Mouse (Mus musculus): ENCODE measurements at regions not wholly inside any gene's neighbourhood (a gene's known extent, or its start where the extent isn't known, plus 50 kb on each side); places are given as distances from the start of the nearest gene placed in this dataset.

GRCm38 (mm10) chr9:46736232-46736631 lies 262.3 kb upstream of the Gm4791 start:
- Histone ChIP-seq H3K4me3 (ENCODE audit: low read depth, low read length) (no peak overlapping the region), H3K9ac (ENCODE audit: low read depth, low read length) (no peak overlapping the region), H3K4me2 (ENCODE audit: low read depth, low read length) (no peak overlapping the region), H3K27ac (ENCODE audit: low read length) (no peak overlapping the region), H3K9me3 (replicated peaks; ENCODE audit: control insufficient read depth, low read length) (no peaks in the 10 kb centered on the region), H3K27me3 (ENCODE audit: control insufficient read depth, insufficient read depth, low read depth, low read length) (no peaks in the 10 kb centered on the region), H3K36me3 (ENCODE audit: control insufficient read depth, insufficient read depth) (no peaks in the 10 kb centered on the region), H3K4me1 (ENCODE audit: control insufficient read depth, low read depth, low read length) (no peaks in the 10 kb centered on the region)
- ATAC-seq (ENCODE audit: low read depth): no peak

GRCm38 (mm10) chr9:46735664-46736067 lies 262.9 kb upstream of the Gm4791 start:
- no peaks in the 10 kb centered on the region for H3K36me3 ChIP-seq (ENCODE audit: control insufficient read depth, insufficient read depth)
- WGBS (ENCODE audit: insufficient replicate concordance): 2% methylated on average over 4 of the region's 4 CpGs
- no peaks in the 10 kb centered on the region for H3K27me3 ChIP-seq (ENCODE audit: control insufficient read depth, insufficient read depth, low read depth, low read length)
- no peak for ATAC-seq (ENCODE audit: low read depth)
- no peak overlapping the region for H3K4me2 ChIP-seq (ENCODE audit: low read depth, low read length)
- H3K4me3 ChIP-seq (ENCODE audit: low read depth, low read length): no peak overlapping the region
- no peak overlapping the region for H3K9ac ChIP-seq (ENCODE audit: low read depth, low read length)
- H3K4me1 ChIP-seq (ENCODE audit: control insufficient read depth, low read depth, low read length): no peaks in the 10 kb centered on the region
- no peak overlapping the region for H3K27ac ChIP-seq (ENCODE audit: low read length)
- H3K9me3 ChIP-seq (replicated peaks; ENCODE audit: control insufficient read depth, low read length): no peaks in the 10 kb centered on the region

GRCm38 (mm10) chr9:46728465-46728864 lies 270.1 kb upstream of the Gm4791 start:
- no peak overlapping the region for H3K4me2 ChIP-seq (ENCODE audit: low read depth, low read length)
- H3K4me3 ChIP-seq (ENCODE audit: low read depth, low read length): no peak overlapping the region
- ATAC-seq (ENCODE audit: low read depth): no peak
- H3K9me3 ChIP-seq (replicated peaks; ENCODE audit: control insufficient read depth, low read length): no peaks in the 10 kb centered on the region
- no peaks in the 10 kb centered on the region for H3K36me3 ChIP-seq (ENCODE audit: control insufficient read depth, insufficient read depth)
- WGBS (ENCODE audit: insufficient replicate concordance): 54% methylated on average over 5 of the region's 5 CpGs
- H3K9ac ChIP-seq (ENCODE audit: low read depth, low read length): no peak overlapping the region
- H3K4me1 ChIP-seq (ENCODE audit: control insufficient read depth, low read depth, low read length): no peaks in the 10 kb centered on the region
- no peak overlapping the region for H3K27ac ChIP-seq (ENCODE audit: low read length)
- H3K27me3 ChIP-seq (ENCODE audit: control insufficient read depth, insufficient read depth, low read depth, low read length): no peaks in the 10 kb centered on the region

DNA sequence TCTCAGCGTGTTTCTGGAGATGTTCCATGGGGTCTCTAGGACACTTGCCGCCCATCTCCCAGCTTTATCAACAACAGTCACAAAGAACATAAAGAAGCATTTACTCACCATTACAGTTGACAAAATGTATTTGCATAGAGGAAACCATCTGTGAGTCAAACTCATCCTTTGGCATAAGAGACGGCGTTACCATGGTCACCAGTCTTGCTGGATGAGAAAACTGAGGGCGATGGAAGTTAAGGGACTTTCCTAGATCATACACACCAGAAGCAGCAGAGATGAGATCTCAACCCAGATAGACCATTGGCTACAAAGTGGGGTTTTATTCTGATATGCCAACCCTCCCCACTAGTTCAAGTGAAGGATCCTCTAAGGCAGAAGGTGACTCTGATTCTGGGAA lies 274.3 kb upstream of the Gm4791 start:
- Histone ChIP-seq H3K4me2 (ENCODE audit: low read depth, low read length) (no peak overlapping the region), H3K4me3 (ENCODE audit: low read depth, low read length) (no peak overlapping the region), H3K27me3 (ENCODE audit: control insufficient read depth, insufficient read depth, low read depth, low read length) (no peaks in the 10 kb centered on the region), H3K9me3 (replicated peaks; ENCODE audit: control insufficient read depth, low read length) (no peaks in the 10 kb centered on the region), H3K4me1 (ENCODE audit: control insufficient read depth, low read depth, low read length) (no peaks in the 10 kb centered on the region), H3K27ac (ENCODE audit: low read length) (no peak overlapping the region), H3K9ac (ENCODE audit: low read depth, low read length) (no peak overlapping the region), H3K36me3 (ENCODE audit: control insufficient read depth, insufficient read depth) (no peaks in the 10 kb centered on the region)
- 78% methylated on average over 5 of the region's 5 CpGs for WGBS (ENCODE audit: insufficient replicate concordance)
- no peak for ATAC-seq (ENCODE audit: low read depth)

- no peak overlapping the region for H3K4me2 ChIP-seq (ENCODE audit: low read depth, low read length)
- H3K9ac ChIP-seq (ENCODE audit: low read depth, low read length): no peak overlapping the region
- H3K36me3 ChIP-seq (ENCODE audit: control insufficient read depth, insufficient read depth): no peaks in the 10 kb centered on the region
- no peaks in the 10 kb centered on the region for H3K4me1 ChIP-seq (ENCODE audit: control insufficient read depth, low read depth, low read length)
- ATAC-seq (ENCODE audit: low read depth): no peak
- H3K9me3 ChIP-seq (replicated peaks; ENCODE audit: control insufficient read depth, low read length): no peaks in the 10 kb centered on the region
- no peak overlapping the region for H3K4me3 ChIP-seq (ENCODE audit: low read depth, low read length)
- no peaks in the 10 kb centered on the region for H3K27me3 ChIP-seq (ENCODE audit: control insufficient read depth, insufficient read depth, low read depth, low read length)
- WGBS (ENCODE audit: insufficient replicate concordance): 72% methylated on average over 10 of the region's 10 CpGs
- no peak overlapping the region for H3K27ac ChIP-seq (ENCODE audit: low read length)
Observed at GRCm38 (mm10) chr9:46713415-46713814, 285.1 kb upstream of the Gm4791 start.

DNA sequence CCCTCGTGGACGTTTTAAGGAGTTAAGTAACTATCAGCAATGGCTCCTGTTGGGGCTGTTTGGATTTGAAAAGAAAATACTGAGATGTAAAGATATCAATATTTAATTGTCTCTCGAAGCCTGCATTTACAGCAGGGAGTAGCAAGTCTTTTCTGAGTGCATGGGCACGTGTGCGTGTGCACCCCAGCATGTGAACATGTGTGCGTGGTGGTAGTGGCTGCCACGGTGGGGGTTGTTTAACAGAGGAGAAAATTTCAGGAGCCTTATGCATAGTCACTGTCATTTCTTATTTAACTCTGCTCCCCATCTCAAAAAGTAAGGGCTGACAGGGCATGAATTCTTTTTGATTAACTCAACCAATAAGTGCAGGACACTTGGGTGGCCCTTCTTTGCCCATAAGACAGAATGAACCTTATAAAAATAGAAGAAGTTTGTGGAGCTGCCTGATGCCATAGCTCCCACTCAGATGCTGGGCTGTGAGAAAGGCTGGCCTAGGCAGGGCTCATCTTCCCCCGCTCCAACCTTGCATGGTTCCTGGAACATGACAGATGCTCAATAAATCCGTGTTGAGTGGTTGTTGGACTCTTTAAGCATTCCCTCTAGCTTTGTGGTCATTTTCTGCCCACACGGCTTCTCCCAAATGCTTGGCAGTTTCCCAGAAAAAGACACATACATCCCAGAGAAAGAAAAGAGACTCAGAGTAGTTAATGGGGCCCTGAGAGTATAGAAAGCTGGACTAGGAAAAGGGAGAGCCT lies 294.2 kb upstream of the Gm4791 start:
- Histone ChIP-seq H3K4me2 (ENCODE audit: low read depth, low read length) (no peak overlapping the region), H3K36me3 (ENCODE audit: control insufficient read depth, insufficient read depth) (no peaks in the 10 kb centered on the region), H3K4me1 (ENCODE audit: control insufficient read depth, low read depth, low read length) (no peaks in the 10 kb centered on the region), H3K9ac (ENCODE audit: low read depth, low read length) (no peak overlapping the region), H3K27me3 (ENCODE audit: control insufficient read depth, insufficient read depth, low read depth, low read length) (no peaks in the 10 kb centered on the region), H3K27ac (ENCODE audit: low read length) (no peak overlapping the region), H3K4me3 (ENCODE audit: low read depth, low read length) (no peak overlapping the region), H3K9me3 (replicated peaks; ENCODE audit: control insufficient read depth, low read length) (no peaks in the 10 kb centered on the region)
- ATAC-seq (ENCODE audit: low read depth): no peak
- 42% methylated on average over 10 of the region's 10 CpGs for WGBS (ENCODE audit: insufficient replicate concordance)

GRCm38 (mm10) chr9:46703674-46704073 lies 294.9 kb upstream of the Gm4791 start:
- WGBS (ENCODE audit: insufficient replicate concordance): 51% methylated on average over 8 of the region's 8 CpGs
- no peak overlapping the region for H3K4me2 ChIP-seq (ENCODE audit: low read depth, low read length)
- no peaks in the 10 kb centered on the region for H3K36me3 ChIP-seq (ENCODE audit: control insufficient read depth, insufficient read depth)
- no peak for ATAC-seq (ENCODE audit: low read depth)
- no peaks in the 10 kb centered on the region for H3K27me3 ChIP-seq (ENCODE audit: control insufficient read depth, insufficient read depth, low read depth, low read length)
- H3K9me3 ChIP-seq (replicated peaks; ENCODE audit: control insufficient read depth, low read length): no peaks in the 10 kb centered on the region
- no peak overlapping the region for H3K9ac ChIP-seq (ENCODE audit: low read depth, low read length)
- no peaks in the 10 kb centered on the region for H3K4me1 ChIP-seq (ENCODE audit: control insufficient read depth, low read depth, low read length)
- H3K4me3 ChIP-seq (ENCODE audit: low read depth, low read length): no peak overlapping the region
- no peak overlapping the region for H3K27ac ChIP-seq (ENCODE audit: low read length)

DNA sequence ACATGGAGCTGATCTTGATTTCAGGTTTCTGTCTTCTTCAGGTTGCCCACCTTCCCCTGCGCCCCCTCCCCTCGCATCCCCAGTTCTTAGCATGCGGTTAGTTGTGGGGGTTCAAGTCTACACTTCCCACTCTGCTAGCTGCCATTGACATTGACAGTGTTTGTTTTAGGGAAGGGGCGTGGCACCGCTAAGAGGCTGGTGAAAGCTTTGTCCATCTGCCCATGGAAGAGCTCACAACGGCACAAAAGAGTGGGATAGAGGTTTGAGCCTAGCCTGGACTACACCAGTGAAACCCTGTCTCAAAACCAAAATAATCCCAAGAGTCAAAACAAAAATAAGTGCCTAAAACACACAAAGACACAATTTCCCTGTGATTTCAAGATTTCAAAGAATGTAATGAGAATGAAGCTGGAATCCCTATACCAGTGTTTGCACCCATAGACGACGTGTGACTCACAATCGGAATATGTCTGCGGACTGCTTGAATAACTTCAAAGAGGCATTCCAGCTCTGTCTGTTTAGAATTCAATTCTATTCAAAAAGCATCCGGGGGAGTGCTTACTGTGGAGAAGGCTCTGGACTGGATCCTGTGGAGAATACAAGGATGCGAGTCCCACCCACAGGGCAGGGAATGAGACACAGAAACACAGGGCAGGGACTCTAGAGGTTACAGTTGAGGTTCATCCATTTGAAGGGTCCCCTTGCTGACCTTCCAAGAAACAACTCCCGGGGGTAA lies 295.5 kb upstream of the Gm4791 start:
- no peak overlapping the region for H3K4me2 ChIP-seq (ENCODE audit: low read depth, low read length)
- 63% methylated on average over 13 of the region's 13 CpGs for WGBS (ENCODE audit: insufficient replicate concordance)
- no peak for ATAC-seq (ENCODE audit: low read depth)

DNA sequence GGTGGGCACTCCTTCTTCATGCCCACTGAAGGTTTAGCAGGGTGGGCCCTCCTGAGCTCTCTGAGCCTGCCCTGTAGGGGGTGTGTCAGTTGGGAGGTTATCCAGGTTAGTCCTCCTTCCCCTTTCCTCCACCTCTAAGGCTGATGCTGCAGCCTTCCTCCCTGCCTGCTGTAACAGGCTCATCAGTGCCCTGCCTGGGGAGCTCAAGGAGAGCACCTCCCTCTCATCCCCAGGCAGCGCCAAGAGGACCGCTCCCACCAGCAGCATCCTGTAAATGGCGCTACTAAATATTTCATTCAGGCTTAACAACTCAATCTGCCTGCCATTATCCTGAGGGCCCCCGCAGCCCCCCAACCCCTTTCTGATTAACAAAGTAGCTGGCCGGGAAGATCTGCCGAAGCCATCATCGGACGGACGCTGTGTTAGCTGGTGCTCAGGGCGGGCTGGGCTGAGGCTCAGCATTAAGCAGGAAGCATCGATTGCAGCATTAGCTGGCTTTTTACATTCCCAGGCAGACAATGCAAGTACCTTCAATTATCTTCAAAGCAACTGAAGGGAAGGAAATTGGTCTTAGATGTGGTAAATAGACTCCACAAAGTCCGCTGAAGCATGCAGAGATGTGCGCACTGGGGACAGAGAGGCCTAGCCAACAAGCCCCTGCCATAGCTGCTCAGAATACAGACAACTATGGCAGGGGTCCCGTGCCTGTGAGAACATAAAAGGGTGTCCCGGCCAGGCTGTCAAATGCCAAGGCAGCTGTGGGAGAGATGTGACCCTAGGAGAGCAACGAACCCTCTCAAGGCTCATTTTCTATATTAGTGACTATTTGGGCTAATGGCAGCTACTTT lies 296.3 kb upstream of the Gm4791 start:
- no peak overlapping the region for H3K4me3 ChIP-seq (ENCODE audit: low read depth, low read length)
- no peak overlapping the region for H3K9ac ChIP-seq (ENCODE audit: low read depth, low read length)
- H3K36me3 ChIP-seq (ENCODE audit: control insufficient read depth, insufficient read depth): no peaks in the 10 kb centered on the region
- no peak overlapping the region for H3K27ac ChIP-seq (ENCODE audit: low read length)
- ATAC-seq (ENCODE audit: low read depth): no peak
- no peaks in the 10 kb centered on the region for H3K9me3 ChIP-seq (replicated peaks; ENCODE audit: control insufficient read depth, low read length)
- H3K4me2 ChIP-seq (ENCODE audit: low read depth, low read length): no peak overlapping the region
- 35% methylated on average over 16 of the region's 16 CpGs for WGBS (ENCODE audit: insufficient replicate concordance)
- H3K27me3 ChIP-seq (ENCODE audit: control insufficient read depth, insufficient read depth, low read depth, low read length): no peaks in the 10 kb centered on the region
- no peaks in the 10 kb centered on the region for H3K4me1 ChIP-seq (ENCODE audit: control insufficient read depth, low read depth, low read length)

More for the DNA sequence above, 295.5 kb upstream of the Gm4791 start:
- Histone ChIP-seq H3K9me3 (replicated peaks; ENCODE audit: control insufficient read depth, low read length) (no peaks in the 10 kb centered on the region), H3K27me3 (ENCODE audit: control insufficient read depth, insufficient read depth, low read depth, low read length) (no peaks in the 10 kb centered on the region), H3K9ac (ENCODE audit: low read depth, low read length) (no peak overlapping the region), H3K4me3 (ENCODE audit: low read depth, low read length) (no peak overlapping the region), H3K4me1 (ENCODE audit: control insufficient read depth, low read depth, low read length) (no peaks in the 10 kb centered on the region), H3K27ac (ENCODE audit: low read length) (no peak overlapping the region), H3K36me3 (ENCODE audit: control insufficient read depth, insufficient read depth) (no peaks in the 10 kb centered on the region)
